Mouse (Mus musculus): ENCODE data around the gene Dennd4b.
A peak's percentile ranks its signal among the peaks of the same experiment; 100 is the strongest.

Gene Dennd4b

DNA sequence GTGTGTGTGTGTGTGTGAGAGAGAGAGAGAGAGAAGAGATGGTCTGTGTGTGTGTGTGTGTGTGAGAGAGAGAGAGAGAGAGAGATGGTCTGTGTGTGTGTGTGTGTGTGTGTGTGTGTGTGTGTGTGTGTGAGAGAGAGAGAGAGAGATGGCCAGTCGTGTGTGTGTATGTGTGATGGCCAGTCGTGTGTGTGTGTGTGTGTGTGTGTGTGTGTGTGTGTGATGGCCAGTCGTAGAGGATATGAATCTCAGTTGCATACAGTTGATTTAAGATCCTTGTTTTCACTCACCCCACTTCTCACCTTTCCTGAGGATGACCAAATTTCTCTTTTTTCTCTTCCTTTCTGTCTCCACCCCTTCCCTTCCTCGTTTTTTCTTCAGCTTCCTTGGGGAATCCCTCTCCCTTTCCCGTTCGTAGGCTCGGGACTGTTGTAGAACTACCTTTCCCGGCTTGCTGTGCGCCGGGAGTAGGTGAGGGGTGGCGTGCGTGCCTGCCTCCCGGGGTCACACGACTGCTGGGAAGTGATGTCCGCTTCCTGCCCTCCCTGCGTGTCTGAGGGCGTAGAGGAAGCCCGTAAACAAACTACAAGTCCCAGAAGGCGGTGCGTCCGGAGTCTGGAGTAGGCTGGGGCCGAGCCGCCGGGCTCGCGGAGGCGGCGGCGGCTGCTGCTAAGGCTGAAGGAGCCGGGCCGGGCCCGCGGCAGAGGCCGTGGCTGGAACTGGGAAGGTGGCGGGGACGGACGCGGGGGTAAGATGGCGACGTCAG is 11.1 kb upstream of the Dennd4b start, which contains the start of gene Crtc2:
Gene Crtc2, plus strand, starts transcription at position 511 of the 766 bp plus-strand sequence.
- peak; percentile 98 for DNase-seq

- no peak for DNase-seq
These were observed 10.4 kb upstream of the Dennd4b start for GRCm38 (mm10) chr3:90254419-90255193.

DNA sequence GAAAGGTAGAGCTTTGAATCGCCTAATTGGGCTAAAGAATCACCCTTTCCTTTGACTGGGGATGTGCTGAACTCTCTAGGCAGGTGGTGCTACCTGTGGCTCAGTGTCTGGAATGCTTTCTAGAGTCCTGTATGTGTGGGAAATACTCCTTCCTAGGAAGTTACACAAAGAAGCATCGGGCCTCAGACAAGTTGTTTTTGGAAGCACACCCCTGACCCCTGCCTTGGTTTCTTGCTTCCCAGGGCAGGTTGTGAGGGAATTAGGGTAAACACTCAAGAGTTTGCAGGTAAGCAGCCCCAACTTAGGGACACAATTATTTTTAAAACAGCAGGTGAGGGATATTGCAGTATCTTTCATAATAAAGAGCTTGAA is 9.8 kb upstream of the Dennd4b start:
- DNase-seq: no peak

DNA sequence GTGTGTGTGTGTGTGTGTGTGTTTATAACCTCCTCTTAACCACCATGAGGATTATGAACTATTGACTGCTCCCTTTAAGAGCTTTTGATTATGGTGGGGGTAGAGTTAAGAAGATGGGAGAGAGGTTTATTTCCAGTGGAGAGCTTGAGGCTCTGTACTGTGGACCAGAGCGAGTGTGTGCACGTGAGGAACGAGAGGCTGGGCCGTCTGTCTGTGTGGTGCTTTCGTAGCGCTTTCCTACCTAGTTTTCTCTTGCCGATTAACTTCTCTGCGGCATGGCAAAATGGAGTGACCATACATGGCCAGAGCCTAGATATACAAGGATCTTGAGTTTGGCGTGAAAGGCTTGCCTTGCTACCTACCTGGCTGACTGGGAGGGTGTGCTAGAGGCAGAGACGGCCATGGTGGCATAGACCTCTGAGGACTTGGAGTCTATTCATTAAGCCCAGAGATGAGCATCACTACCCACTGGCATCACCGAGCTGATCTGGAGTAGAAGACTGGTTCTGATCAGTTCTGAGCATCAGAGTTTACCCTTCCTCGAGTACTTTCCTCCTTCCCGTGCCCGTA is 9.1 kb upstream of the Dennd4b start:
- DNase-seq: no peak

- DNase-seq: peak; percentile 60
These were observed 8.1 kb upstream of the Dennd4b start for GRCm38 (mm10) chr3:90256731-90257530.

DNA sequence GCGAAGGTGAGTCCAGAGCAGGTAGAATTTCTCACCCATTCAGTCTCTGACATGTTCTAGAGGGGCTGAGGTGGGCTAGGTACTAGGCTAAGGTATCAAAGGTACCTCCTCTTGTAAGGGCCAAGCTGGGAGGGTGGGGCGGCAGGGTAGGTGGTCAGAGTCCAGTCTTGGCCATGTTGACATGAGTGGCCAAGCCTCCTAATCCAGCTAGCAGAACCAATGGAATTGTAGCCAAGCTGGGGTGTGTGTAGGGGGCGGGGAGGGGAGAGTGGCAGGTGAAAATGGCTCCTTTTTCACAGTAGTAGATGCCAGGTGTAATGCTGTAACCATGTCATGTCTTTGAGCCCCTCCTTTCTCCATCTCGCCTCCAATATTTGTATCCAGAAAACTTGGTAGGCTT is 6.5 kb upstream of the Dennd4b start:
- peak; percentile 71 for DNase-seq

- DNase-seq: no peak
These were observed 1.7 kb upstream of the Dennd4b start for GRCm38 (mm10) chr3:90263121-90263771.

- no peak for DNase-seq
These were observed 325 bp upstream of the Dennd4b start for GRCm38 (mm10) chr3:90264687-90265033.

DNA sequence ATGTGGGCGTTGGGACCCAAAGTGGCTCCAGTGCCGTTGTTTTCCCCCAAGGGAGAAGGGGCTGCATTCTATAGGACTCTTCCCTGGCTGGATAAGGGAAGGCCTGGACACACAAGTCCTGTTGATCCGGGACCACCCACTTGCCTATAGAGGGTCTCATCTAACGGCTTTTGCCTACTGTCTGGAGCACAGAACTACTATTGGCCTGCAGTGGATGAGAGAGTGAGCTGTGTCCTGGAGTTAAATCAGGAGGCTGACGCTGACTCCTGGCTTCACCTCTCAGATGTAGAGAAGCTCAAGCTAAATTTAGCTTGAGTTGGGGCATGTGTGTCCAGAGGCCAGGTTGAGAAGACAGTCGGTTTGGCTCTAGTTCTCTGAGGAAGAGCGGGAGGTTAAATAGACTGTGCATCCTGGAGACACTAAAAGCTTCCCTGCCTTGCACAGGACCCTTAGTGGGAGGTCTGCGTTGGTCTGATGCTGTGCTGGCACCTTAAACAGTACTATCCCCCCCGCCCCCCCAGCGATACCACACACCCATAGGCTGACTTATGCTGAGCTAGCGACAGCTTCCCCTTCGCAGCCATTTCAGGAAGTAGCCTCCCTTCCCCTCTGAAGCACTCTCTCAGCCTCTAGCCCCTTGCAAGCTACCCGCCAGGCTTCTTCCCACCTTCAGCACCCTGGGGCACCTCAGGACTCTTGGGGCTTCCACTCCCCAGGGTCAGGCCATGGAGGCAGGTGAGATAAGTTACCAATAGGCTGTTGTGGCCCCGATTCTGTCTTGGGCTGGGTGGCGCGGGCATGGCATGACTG is 1.2 kb downstream of the Dennd4b start:
- no peak for DNase-seq

DNA sequence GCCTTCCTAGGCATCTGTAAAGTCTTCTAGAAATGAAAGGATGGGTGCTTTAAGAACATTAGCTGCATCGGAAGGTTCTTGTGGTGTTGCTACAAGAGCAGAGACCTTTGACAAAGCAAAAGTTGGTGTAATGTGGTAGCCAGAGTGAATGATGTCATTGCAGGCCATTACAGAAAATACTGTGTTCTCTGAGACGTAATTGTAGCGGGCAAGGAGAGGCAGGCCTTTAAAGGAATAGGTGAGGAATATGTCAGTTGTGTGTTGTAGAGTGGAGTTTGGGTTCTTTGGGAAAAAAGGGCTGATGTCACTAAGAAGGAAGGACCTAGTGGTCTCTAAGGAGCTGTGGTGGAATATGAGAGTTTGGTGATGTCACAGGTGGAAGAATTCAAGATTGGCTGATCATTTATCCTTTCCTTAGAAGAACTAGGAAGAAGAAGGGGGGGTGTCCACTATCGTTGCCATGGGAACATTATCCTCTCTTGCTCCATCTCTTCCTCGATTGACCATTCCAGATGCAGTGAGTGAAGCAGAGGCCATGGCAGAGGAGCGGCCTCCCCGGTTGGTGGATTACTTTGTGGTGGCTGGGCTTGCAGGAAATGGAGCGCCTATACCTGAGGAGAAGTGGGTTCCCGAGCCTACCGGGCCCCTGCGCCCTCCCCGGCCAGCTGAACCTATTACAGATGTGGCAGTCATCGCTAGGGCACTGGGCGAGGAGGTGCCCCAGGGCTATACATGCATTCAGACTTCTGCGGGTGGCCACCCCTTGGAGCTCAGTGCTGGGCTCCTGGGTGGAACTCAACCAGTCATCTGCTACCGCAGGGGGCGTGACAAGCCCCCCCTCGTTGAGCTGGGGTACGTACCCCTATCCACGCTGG is 2.2 kb downstream of the Dennd4b start:
- no peak for DNase-seq

- no peak for DNase-seq
These were observed 3.2 kb downstream of the Dennd4b start for GRCm38 (mm10) chr3:90268190-90268589.

GRCm38 (mm10) chr3:90268971-90269370 is 4.0 kb downstream of the Dennd4b start:
- no peak for DNase-seq

GRCm38 (mm10) chr3:90270784-90271183 is 5.8 kb downstream of the Dennd4b start:
- DNase-seq: no peak

DNA sequence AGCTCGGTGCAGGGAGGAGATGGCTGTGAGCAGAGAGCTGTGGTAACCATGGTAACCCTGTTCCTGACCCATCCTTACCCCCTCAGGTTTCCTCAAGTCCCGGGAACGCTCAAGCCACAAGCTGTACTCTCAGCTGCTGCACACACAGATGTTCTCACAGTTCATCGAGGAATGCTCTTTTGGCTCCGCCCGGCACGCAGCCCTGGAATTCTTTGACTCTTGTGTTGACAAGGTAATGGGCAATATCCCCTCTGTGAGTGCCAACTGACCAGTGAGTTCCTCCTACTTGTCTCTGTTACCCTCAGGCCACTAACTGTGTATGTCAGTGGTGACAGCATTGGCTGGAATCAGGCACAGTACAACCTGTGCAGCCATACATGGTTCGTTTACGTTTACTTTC is 7.2 kb downstream of the Dennd4b start:
- DNase-seq: no peak

GRCm38 (mm10) chr3:90273855-90274254 is 8.9 kb downstream of the Dennd4b start:
- DNase-seq: no peak

- DNase-seq: no peak
These were observed 10.3 kb downstream of the Dennd4b start for GRCm38 (mm10) chr3:90275286-90275685.

DNA sequence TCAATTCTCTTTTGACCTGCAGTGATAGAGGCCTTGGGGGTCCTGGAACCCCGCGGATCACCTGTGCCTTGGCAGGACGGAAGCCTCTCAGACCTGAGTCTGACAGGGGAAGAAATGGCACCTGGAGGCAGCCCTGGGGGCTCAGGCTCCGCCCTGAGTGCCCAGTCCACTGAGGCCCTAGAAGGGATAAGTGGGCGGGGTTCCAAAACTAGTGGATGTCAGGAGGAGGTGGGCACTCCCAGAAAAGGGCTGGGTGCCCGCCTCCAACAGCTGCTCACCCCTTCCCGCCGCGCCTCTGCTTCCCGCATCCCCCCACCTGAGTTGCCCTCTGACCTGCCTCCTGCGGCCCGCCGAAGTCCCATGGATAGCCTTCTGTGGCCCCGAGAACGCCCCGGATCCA is 11.9 kb downstream of the Dennd4b start:
- no peak for DNase-seq

DNA sequence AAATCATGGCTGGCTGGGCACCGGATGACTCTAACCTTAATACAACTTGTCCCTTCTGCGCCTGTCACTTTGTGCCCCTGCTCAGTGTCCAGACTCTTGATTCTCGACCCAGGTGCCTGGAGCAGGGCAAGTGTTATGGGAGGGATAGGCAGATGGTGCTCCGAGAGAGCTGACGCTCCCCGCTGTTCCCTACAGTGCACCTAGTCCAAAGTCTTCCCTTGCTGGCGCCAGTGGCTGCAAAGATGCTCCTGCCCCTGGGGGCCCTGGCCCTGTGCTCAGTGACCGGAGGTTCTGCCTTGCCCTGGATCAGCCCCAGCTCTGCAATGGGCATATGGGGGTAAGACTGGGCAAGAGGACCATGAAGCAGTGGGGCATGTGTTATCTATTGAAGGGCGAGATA is 12.8 kb downstream of the Dennd4b start:
- DNase-seq: no peak

GRCm38 (mm10) chr3:90278211-90278610 is 13.2 kb downstream of the Dennd4b start:
- DNase-seq: no peak

GRCm38 (mm10) chr3:90279216-90279615 is 14.2 kb downstream of the Dennd4b start:
- no peak for DNase-seq

GRCm38 (mm10) chr3:90279743-90280142 is 14.8 kb downstream of the Dennd4b start:
- DNase-seq: no peak
